Mouse (Mus musculus): ENCODE measurements around the gene Slc43a1.

Gene Slc43a1

GRCm38 (mm10) chr2:84831666-84832391 is 6.8 kb upstream of the Slc43a1 start:
- peak; percentile 92 for DNase-seq

- DNase-seq: no peak
Measured at GRCm38 (mm10) chr2:84837107-84837506, 1.5 kb upstream of the Slc43a1 start.

GRCm38 (mm10) chr2:84837817-84838592 is 645 bp upstream of the Slc43a1 start:
- DNase-seq: no peak

DNA sequence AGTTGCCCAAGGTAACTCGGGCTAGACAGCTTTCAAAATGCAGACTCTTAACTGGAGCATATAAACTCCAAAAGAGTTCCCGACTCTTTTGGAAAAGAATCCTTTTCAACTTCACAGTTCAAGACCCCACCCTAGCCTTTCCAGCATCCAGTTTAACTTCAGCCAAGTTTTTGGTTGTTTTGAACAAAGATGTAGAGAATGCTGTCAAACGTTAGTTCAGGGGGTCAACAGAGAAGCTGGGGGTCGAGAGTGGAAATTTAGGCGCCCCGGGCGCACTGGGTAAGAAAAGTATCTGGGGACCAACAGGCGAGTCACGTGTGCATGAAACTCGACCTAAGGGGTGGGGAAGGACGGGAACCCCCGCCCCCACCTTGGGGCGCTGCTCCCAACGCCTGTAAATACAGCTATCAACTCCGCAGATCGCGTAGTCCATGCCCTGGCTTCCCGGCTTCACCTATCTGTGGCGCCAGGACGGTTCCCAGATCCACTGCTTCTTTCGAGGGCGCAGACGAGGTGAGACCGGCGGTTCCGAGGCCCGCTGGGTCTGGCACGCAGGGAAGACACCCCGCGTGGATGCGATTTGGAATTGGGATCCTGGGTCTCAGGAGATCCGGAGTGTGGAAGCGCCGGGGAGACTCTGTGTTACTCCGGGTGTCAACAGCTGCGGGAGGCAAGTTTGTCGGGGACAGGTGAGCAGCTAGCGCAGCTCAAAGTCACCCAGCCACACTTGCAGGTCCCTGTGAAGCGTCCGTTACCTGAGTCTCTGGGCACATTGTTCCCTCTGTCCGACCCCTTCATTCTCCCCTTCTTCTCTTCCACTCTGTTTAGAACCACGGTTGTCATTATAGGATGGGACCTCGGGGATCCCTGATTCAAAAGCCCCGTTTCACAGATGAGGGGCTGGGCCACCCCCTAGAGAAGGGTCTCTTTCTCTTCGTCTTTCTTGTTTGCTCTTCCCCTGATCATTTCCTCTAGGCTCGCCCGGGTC is 637 bp downstream of the Slc43a1 start:
- no peak for DNase-seq

GRCm38 (mm10) chr2:84840016-84840747 is 1.5 kb downstream of the Slc43a1 start:
- peak; percentile 66 for DNase-seq

DNA sequence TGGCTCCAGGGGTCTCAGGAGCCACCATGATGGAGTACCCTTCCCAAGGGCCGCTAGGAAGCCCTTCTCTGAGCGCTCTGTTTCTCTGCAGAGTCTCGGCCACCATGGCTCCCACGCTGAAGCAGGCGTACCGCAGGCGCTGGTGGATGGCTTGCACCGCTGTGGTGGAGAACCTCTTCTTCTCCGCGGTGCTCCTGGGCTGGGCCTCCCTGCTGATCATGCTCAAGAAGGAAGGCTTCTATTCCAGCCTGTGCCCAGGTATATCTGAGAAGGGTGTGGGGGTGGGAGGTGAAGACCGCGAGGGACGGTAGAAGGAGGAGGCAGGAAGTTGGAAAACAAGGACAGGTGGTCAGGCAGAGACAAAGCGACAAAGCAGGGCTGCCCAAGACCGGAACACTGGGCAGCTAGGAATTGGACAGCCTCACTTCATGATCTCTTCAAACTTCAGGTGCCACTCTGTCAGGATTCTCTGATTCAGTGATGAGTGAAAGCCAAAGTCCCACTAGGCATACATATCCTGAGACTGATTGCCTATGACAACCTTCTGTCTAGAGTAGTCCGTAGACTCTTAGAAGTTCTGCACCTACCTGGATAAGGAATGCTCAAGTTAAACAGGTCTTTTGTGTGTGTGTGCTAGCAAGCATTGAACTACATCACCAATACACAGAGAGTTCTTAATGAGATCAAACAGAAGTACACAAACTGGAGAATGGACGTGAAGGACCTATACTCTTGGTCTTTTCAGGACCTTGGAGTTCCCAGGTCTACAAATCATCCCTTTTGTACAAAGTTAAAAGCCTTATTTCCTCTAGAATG is 2.3 kb downstream of the Slc43a1 start:
- no peak for DNase-seq

DNA sequence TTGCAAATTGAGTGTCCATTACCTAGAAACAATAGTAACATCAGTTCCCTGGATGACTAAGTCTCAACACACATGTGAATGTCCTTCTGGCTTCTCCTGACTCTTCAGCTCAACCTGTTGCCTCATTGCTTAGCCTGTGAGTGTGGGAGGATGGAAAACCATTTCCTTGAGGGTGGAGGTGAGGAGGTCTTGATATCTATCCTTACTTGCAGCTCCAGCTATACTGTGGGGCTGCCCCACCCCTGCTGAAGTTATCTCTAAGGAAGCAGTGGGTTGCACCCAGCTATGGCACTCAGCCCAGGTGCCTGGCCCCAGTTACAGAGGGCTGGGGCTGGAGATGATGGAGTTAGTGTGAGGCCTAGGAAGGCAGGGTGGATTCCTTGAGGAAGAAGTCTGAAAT is 3.3 kb downstream of the Slc43a1 start:
- no peak for DNase-seq

DNA sequence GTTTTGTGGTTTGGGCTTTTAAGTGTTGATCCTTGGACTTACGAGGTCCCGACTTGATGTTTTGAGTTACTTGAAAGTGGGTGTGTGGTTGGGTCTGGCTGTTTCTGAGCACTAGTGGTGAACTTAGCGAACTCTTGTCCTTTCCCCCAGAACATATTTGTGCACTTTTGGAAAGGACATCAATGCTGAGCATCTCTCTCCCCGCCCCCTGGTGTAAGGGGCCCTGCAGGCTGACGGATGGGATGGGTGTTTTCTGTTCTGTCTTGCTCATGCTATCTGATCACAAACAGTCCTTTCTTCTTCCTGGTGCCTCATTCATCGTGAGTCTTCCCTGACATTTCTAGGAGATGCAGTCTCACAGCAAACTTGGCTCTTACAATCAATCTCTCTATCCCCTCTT is 5.0 kb downstream of the Slc43a1 start:
- DNase-seq: no peak

DNA sequence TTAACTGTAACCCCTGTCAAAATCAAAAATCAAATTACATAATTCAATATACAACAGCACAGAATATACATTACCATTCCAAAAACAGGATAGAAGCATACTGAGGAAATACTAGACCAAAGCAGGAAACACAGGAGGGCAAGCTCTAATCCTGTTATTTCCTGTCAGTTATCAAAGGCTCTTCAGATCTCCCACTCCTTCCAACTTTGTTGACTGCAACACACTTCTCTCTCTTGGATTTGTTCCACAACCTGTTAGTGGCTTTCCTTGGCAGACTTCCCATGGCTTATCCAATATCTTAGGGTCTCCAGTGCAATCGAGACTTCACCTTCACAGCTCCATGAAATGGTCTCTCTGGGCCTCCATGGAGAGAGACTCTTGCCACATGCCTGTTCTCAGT is 6.6 kb downstream of the Slc43a1 start:
- no peak for DNase-seq

DNA sequence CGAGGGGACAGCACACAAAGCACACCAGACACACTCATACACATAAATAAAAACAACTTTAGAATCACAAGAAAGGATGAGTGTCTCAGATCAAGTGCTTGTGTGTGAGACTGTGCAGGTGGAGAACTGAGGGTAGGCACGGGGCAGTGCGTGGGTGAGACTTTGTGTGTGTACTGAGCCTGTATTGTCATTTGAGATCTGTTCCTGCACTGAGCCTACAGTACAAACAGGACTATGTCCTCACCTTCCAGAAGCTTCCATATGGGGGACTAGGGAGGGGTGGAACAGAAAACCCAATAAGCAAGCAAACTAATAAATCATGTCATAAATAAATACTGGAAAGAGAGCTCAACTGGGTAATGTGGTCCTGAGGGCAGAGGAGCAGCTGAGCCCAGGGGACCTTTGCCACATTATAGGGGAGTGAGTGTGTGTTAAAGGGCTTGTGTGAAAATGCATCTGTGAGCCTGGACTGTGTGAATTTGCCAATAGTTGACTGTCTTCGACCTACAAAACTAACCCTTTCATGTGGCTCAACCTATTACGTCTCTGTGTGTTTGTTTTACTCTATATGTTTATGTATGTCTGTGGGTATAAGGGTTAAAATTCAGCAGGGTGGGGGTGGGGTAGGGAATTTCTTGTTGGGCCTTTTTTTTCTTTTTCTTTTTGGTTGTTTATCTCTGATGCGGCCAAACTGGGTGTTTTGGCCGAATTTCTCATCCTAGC is 11.9 kb downstream of the Slc43a1 start:
- no peak for DNase-seq

DNA sequence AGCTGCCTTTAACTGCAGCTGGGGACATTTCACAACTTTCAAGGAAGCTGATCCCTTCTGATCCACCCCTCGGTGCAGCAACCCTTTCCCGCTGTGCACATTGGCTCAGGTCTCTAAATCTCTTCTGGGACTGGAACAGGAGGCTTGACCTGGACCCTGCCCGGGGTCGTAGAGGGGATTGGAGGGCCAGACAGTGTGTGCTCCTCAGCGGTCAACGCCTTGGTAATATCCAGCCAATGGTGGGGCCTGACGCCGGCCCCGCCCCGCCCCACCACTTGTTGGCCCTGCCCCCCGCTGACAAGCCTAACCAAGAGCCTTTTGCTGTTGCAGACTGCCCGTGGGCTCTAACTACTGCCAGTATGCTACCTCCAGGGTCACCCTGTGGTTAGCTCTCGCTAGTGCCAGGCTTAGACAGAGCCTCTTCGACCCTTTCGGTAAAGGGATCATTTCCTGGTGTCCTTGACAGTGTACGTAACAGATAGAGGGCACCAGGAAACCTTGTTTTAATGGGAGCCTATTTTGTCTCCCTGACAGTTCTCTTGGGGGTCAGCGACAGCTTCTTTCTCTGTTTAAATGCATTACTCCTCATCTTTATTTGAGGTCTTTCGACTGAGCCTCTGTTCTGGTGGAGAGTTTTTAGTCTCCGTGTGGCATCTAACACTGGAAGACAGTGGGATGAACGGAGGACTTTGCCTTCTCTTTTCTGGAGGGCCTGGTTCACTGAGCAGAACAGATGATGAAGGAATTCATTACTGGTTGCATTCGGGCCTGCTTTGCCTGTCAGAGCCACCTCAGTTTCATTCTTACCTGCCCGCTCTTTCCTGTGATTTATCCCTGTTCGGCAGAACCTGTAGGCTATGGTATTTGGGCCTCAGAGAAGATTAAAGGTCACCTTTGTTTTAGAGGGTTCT is 12.7 kb downstream of the Slc43a1 start:
- DNase-seq: peak; percentile 66

GRCm38 (mm10) chr2:84855732-84856131 is 17.1 kb downstream of the Slc43a1 start:
- peak; percentile 58 for DNase-seq

GRCm38 (mm10) chr2:84858551-84858950 is 19.9 kb downstream of the Slc43a1 start:
- no peak for DNase-seq

GRCm38 (mm10) chr2:84859991-84860780 is 21.5 kb downstream of the Slc43a1 start:
- no peak for DNase-seq

- DNase-seq: no peak
Measured at GRCm38 (mm10) chr2:84861430-84861829, 22.8 kb downstream of the Slc43a1 start.

- DNase-seq: no peak
Measured at GRCm38 (mm10) chr2:84862231-84862630, 23.6 kb downstream of the Slc43a1 start.

DNA sequence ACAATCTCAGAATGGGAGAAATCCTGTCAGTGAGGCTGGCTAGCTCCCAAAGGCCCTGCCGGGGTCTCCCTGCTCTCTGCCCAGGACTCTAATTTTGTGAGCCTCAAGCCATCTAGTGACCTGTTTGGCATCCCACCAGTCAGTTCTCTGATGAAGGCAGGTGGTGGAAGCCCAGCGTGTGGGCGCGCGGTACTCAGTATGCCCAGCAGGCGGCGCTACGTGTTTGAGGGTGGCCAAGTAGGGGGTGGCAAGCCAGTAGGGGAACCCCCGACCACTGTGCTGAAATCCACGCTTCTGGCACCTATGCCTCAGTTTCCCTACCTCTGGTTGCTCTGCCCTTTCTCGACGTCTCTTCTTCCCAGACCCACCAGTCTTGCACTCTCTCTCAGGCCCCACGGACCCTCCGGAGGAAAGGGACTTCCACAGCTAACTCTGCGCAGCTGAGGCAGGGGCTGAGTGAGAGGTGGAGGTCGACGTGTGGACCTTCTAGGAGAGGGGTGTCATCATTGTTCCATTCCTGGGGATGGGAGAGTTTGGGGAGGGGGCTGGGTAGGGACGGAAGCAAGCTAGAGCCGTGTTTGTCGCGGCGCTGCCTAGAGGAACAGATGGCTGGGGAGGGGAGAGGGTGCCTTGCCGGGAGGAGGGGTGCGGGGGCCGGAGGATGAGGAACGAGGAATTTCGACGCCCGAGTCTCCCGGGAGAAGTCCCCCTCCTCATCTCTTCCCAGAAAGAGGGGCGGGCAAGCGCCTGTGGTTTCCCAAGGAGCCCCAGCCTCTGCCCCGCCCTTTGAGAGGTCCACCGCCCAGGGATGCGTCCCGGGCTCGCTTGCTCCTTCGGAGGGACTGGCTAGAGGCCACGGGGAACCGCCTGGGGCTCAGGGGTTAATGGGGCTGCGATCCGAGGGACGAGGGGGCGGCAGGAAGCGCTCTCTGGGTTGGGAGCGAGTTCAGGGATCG is 27.2 kb downstream of the Slc43a1 start:
- peak; percentile 70 for DNase-seq

DNA sequence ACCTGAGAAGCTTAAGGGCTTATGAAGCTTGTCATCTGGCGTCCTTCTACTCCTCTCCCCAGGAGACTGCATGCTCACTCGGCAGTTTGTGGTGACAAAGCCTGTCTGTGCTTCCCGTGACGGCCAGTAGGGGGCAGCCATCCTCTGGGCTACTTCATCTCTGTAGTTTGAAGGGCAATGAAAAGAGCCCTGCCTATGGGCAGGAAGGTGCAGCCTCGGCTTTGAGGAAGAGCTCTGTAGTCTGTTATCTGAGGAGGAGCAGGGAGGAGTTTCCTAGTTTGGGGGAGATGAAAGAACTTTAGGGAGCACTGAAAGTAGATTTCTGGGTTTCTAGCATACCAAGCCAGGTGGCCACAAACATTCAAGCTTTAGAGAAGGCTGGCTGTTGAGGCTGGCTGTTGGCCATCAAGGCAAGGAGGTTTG is 29.9 kb downstream of the Slc43a1 start:
- peak; percentile 79 for DNase-seq
